In genomic region chr11:96319071-96319902, GRCm38 (mm10) we compare ENCODE assay signal across 8 mouse cellular contexts. TPM values are rescaled to one million over a fixed set of nuclear protein-coding genes. Genes with fewer than 3 reads are reported as not detected.
A peak's percentile ranks its signal among the peaks of the same experiment; 100 is the strongest.
DNase-seq lines count a peak whose midpoint lies in the region; ATAC-seq and TF ChIP-seq lines count a peak whose summit lies in the region.

No protein-coding gene starts in this region.

- H3K27me3 ChIP-seq in hindbrain, embryonic 11.5 days (ENCODE audit: control insufficient read depth, insufficient read depth, low read length): peaks cover 75% of the 10 kb centered on the region
- peaks cover 100% of the 10 kb centered on the region for H3K27me3 ChIP-seq in limb, embryonic 13.5 days
- H3K27me3 ChIP-seq in splenic B cell, adult 2 months (ENCODE audit: control insufficient read depth, insufficient read depth, low read length, poor library complexity, severe bottlenecking): no peaks in the 10 kb centered on the region; the same call in 1 of the 2 replicates

- no peaks in the 10 kb centered on the region for H3K9me3 ChIP-seq in ES-E14 (ENCODE audit: control insufficient read depth, insufficient read depth, low read depth, low read length)
- H3K9me3 ChIP-seq in hindbrain, embryonic 11.5 days (ENCODE audit: control insufficient read depth, low read length): no peaks in the 10 kb centered on the region
- H3K9me3 ChIP-seq in limb, embryonic 13.5 days: no peaks in the 10 kb centered on the region

- peak overlapping the region; percentile 39 to 65 for H3K4me3 ChIP-seq in ES-E14 (ENCODE audit: insufficient read depth in 1 of 2, low read depth in 1 of 2, low read length in 2 of 2, poor library complexity in 1 of 2, severe bottlenecking in 1 of 2)
- H3K4me3 ChIP-seq in hindbrain, embryonic 11.5 days (ENCODE audit: low read depth, low read length): peak overlapping the region; percentile 63
- peak overlapping the region; percentile 37 for H3K4me3 ChIP-seq in limb, embryonic 13.5 days

- ATAC-seq in hindbrain, embryonic 11.5 days (ENCODE audit: low FRiP score): peak; percentile 62
- ATAC-seq in limb, embryonic 13.5 days (ENCODE audit: low FRiP score, low read depth): peak; percentile 36; the same call in 1 of the 2 replicates

- in situ Hi-C loops in ES-E14 (cut with MboI; ENCODE audit: low sequenced_read_pairs in 2 of 2, unreplicated experiment in 2 of 2): no loop called here

- peak overlapping the region; percentile 64 for H3K4me2 ChIP-seq in hindbrain, embryonic 11.5 days (replicated peaks; ENCODE audit: low read depth, low read length)
- peak overlapping the region; percentile 58 for H3K4me2 ChIP-seq in limb, embryonic 13.5 days (replicated peaks)

- peak; percentile 38 for DNase-seq in 416B (ENCODE audit: low read depth)
- DNase-seq in ES-E14 (ENCODE audit: low read depth, low spot score): no peak
- no peak for DNase-seq in hindbrain, embryonic 11.5 days (ENCODE audit: low spot score)
- DNase-seq in splenic B cell, adult 2 months (ENCODE audit: low read depth, low spot score): peak; percentile 17
- no peak for DNase-seq in retina, embryonic 14.5 days (ENCODE audit: low spot score)
- no peak for DNase-seq in MN1 (ENCODE audit: low spot score)
- DNase-seq in ovary, postnatal 36 days (ENCODE audit: low spot score): no peak

- H3K9ac ChIP-seq in ES-E14 (ENCODE audit: insufficient read depth, low read depth, low read length, poor library complexity, severe bottlenecking): no peak overlapping the region
- H3K9ac ChIP-seq in hindbrain, embryonic 11.5 days (ENCODE audit: low read depth, low read length): peak overlapping the region; percentile 87
- H3K9ac ChIP-seq in limb, embryonic 13.5 days: peak overlapping the region; percentile 57

- no peaks in the 10 kb centered on the region for H3K4me1 ChIP-seq in ES-E14 (ENCODE audit: control insufficient read depth in 2 of 2, insufficient read depth in 2 of 2, low read length in 2 of 2, poor library complexity in 1 of 2)
- H3K4me1 ChIP-seq in hindbrain, embryonic 11.5 days (replicated peaks; ENCODE audit: control insufficient read depth, insufficient read depth, low read length): no peaks in the 10 kb centered on the region
- H3K4me1 ChIP-seq in limb, embryonic 13.5 days: peaks cover 18% of the 10 kb centered on the region

- H3K27ac ChIP-seq in ES-E14 (ENCODE audit: insufficient read depth, low read depth, low read length, poor library complexity, severe bottlenecking): no peak overlapping the region
- peak overlapping the region; percentile 98 for H3K27ac ChIP-seq in hindbrain, embryonic 11.5 days (ENCODE audit: low read depth, low read length)
- H3K27ac ChIP-seq in limb, embryonic 13.5 days: no peak overlapping the region

- H3K36me3 ChIP-seq in ES-E14 (ENCODE audit: control insufficient read depth, insufficient read depth, low read length, poor library complexity, severe bottlenecking): no peaks in the 10 kb centered on the region
- H3K36me3 ChIP-seq in hindbrain, embryonic 11.5 days (ENCODE audit: control insufficient read depth, insufficient read depth, low read length): no peaks in the 10 kb centered on the region
- H3K36me3 ChIP-seq in limb, embryonic 13.5 days: no peaks in the 10 kb centered on the region
- H3K36me3 ChIP-seq in splenic B cell, adult 2 months (ENCODE audit: control insufficient read depth, insufficient read depth, low read length, poor library complexity, severe bottlenecking): no peaks in the 10 kb centered on the region

- under 1% methylated on average over 32 of the region's 34 CpGs for WGBS in hindbrain, embryonic 11.5 days
- WGBS in limb, embryonic 13.5 days: under 1% methylated on average over 32 of the region's 34 CpGs

TF ChIP-seq in ES-E14, 5 proteins besides CTCF, POLR2A, EP300 and RAD21:
- TF ChIP-seq HCFC1 (IDR thresholded peaks at IDR 0.05; ENCODE audit: borderline replicate concordance, insufficient read depth, low read length): 0 out of 2 replicates have a peak, but pooled peaks have one; percentile 15
- TF ChIP-seq ZC3H11A (IDR thresholded peaks at IDR 0.05; ENCODE audit: borderline replicate concordance, low read depth, low read length): no peak
- TF ChIP-seq ZNF384 (IDR thresholded peaks at IDR 0.05; ENCODE audit: low read depth, low read length): 0 out of 2 replicates have a peak, but pooled peaks have one; percentile 44
- no peak for TF ChIP-seq CHD2 (IDR thresholded peaks at IDR 0.05; ENCODE audit: low read depth, low read length)

RNA-seq across cellular contexts. Expression of gene Hoxb4, which starts 1.2 kb away (rescaled TPM):
- 0.21 and 1.2 TPM in 2 replicates for total RNA-seq in ES-E14 (2012; rRNA removed)
- polyA plus RNA-seq in hindbrain, embryonic 11.5 days (2014; fragmentation: Nextera tagmentation; extraction: Ambion mirVana): 3.5 and 5.1 TPM in 2 replicates
- polyA plus RNA-seq in limb, embryonic 13.5 days (2015; fragmentation: Nextera tagmentation; extraction: Ambion mirVana): 0.36 and 0.50 TPM in 2 replicates

RNA-seq across cellular contexts. Expression of gene Hoxb3, which starts 3.8 kb away (rescaled TPM):
- total RNA-seq in ES-E14 (2012; rRNA removed): 0.54 TPM in 1 of 2 replicates, not detected in the other
- polyA plus RNA-seq in hindbrain, embryonic 11.5 days (2014; fragmentation: Nextera tagmentation; extraction: Ambion mirVana): 10.5 and 13.1 TPM in 2 replicates
- polyA plus RNA-seq in limb, embryonic 13.5 days (2015; fragmentation: Nextera tagmentation; extraction: Ambion mirVana): 0.17 and 0.55 TPM in 2 replicates

RNA-seq across cellular contexts. Expression of gene Hoxb5, which starts 16.2 kb away (rescaled TPM):
- 0.09 and 0.16 TPM in 2 replicates for total RNA-seq in ES-E14 (2012; rRNA removed)
- 33.1 and 42.5 TPM in 2 replicates for polyA plus RNA-seq in hindbrain, embryonic 11.5 days (2014; fragmentation: Nextera tagmentation; extraction: Ambion mirVana)
- polyA plus RNA-seq in limb, embryonic 13.5 days (2015; fragmentation: Nextera tagmentation; extraction: Ambion mirVana): 0.97 and 1.5 TPM in 2 replicates

RNA-seq across cellular contexts. Expression of gene Hoxb6, which starts 27.0 kb away (rescaled TPM):
- 0.22 and 0.26 TPM in 2 replicates for total RNA-seq in ES-E14 (2012; rRNA removed)
- 15.9 and 38.5 TPM in 2 replicates for polyA plus RNA-seq in hindbrain, embryonic 11.5 days (2014; fragmentation: Nextera tagmentation; extraction: Ambion mirVana)
- polyA plus RNA-seq in limb, embryonic 13.5 days (2015; fragmentation: Nextera tagmentation; extraction: Ambion mirVana): 0.59 and 1.4 TPM in 2 replicates

RNA-seq across cellular contexts. Expression of gene Hoxb2, which starts 31.0 kb away (rescaled TPM):
- total RNA-seq in ES-E14 (2012; rRNA removed): 0.62 TPM in 1 of 2 replicates, not detected in the other
- polyA plus RNA-seq in hindbrain, embryonic 11.5 days (2014; fragmentation: Nextera tagmentation; extraction: Ambion mirVana): 64.9 and 67.5 TPM in 2 replicates
- 3.9 and 4.8 TPM in 2 replicates for polyA plus RNA-seq in limb, embryonic 13.5 days (2015; fragmentation: Nextera tagmentation; extraction: Ambion mirVana)

Comparison
In these comparisons a context has a peak if more than half of its experiments do, and no peak if none do; other contexts are left out.
1. DNase-seq: peak in 416B (single experiment) and splenic B cell, adult 2 months (single experiment); none in ES-E14 (single experiment), hindbrain, embryonic 11.5 days (single experiment), retina, embryonic 14.5 days (single experiment), MN1 (single experiment) and ovary, postnatal 36 days (single experiment).
2. RNA of gene Hoxb5, which starts 16.2 kb away (polyA plus RNA-seq): 33.1 to 42.5 TPM in hindbrain, embryonic 11.5 days; 0.97 to 1.5 TPM in limb, embryonic 13.5 days; every median in the first group is over 10 times any median in the second.
3. Peak in every context shown above with its lines, with median percentiles within 50 percentile points of each other: H3K4me3 ChIP-seq.